Comparison of ENCODE assay signal across 8 mouse cellular contexts in genomic region chr3:65391784-65392420, GRCm38 (mm10). TPM values are rescaled to one million over a fixed set of nuclear protein-coding genes. Genes with fewer than 3 reads are reported as not detected.
DNase-seq lines count a peak whose midpoint lies in the region; ATAC-seq and TF ChIP-seq lines count a peak whose summit lies in the region.

No protein-coding gene starts in this region.

- peak overlapping the region; percentile 88 for H3K4me3 ChIP-seq in lung, embryonic 14.5 days (ENCODE audit: low read depth, low read length)
- H3K4me3 ChIP-seq in liver, postnatal 0 days (ENCODE audit: low read depth, low read length), result peak overlapping the region; percentile 81

- WGBS in lung, embryonic 14.5 days, result under 1% methylated on average over 37 of the region's 37 CpGs
- under 1% methylated on average over 36 of the region's 37 CpGs for WGBS in liver, postnatal 0 days (ENCODE audit: insufficient replicate concordance)

- H3K4me1 ChIP-seq in lung, embryonic 14.5 days (ENCODE audit: insufficient read depth), result no peaks in the 10 kb centered on the region
- peaks cover 2% of the 10 kb centered on the region for H3K4me1 ChIP-seq in liver, postnatal 0 days (ENCODE audit: insufficient read depth)

- no peak for TF ChIP-seq EP300 in liver, postnatal 0 days (IDR thresholded peaks at IDR 0.05; ENCODE audit: low read depth)

- H3K36me3 ChIP-seq in lung, embryonic 14.5 days (ENCODE audit: insufficient read depth), result peaks cover 32% of the 10 kb centered on the region
- peaks cover 21% of the 10 kb centered on the region for H3K36me3 ChIP-seq in liver, postnatal 0 days (replicated peaks; ENCODE audit: insufficient read depth, low read length)
- peaks cover 5% of the 10 kb centered on the region for H3K36me3 ChIP-seq in splenic B cell, adult 2 months (ENCODE audit: control insufficient read depth, insufficient read depth, low read length, poor library complexity, severe bottlenecking)

- H3K27me3 ChIP-seq in lung, embryonic 14.5 days (ENCODE audit: insufficient read depth, low read length), result no peaks in the 10 kb centered on the region
- H3K27me3 ChIP-seq in liver, postnatal 0 days (ENCODE audit: insufficient read depth, low read length), result no peaks in the 10 kb centered on the region
- no peaks in the 10 kb centered on the region for H3K27me3 ChIP-seq in splenic B cell, adult 2 months (ENCODE audit: control insufficient read depth, insufficient read depth, low read length, poor library complexity, severe bottlenecking)

- ATAC-seq in lung, embryonic 14.5 days (ENCODE audit: insufficient read depth), result peak; percentile 52
- ATAC-seq in erythroblast, adult 5-6 weeks (replicated peaks; ENCODE audit: low FRiP score, poor library complexity, severe bottlenecking), result peak; percentile 69
- ATAC-seq in inflammation-experienced regulatory T-cells, adult 6 months, result peak; percentile 39
- peak; percentile 73 for ATAC-seq in liver, postnatal 0 days

- H3K4me2 ChIP-seq in lung, embryonic 14.5 days, result peak overlapping the region; percentile 76
- H3K4me2 ChIP-seq in liver, postnatal 0 days (ENCODE audit: low read depth, low read length), result peak overlapping the region; percentile 79

- peak overlapping the region; percentile 91 for H3K27ac ChIP-seq in lung, embryonic 14.5 days (ENCODE audit: low read depth)
- H3K27ac ChIP-seq in liver, postnatal 0 days (ENCODE audit: low read depth), result peak overlapping the region; percentile 79

- no peaks in the 10 kb centered on the region for H3K9me3 ChIP-seq in lung, embryonic 14.5 days (ENCODE audit: low read depth, low read length)
- H3K9me3 ChIP-seq in liver, postnatal 0 days (ENCODE audit: low read length), result no peaks in the 10 kb centered on the region

- H3K9ac ChIP-seq in lung, embryonic 14.5 days, result peak overlapping the region; percentile 92
- H3K9ac ChIP-seq in liver, postnatal 0 days (replicated peaks), result peak overlapping the region; percentile 87

- TF ChIP-seq CTCF in lung, embryonic 14.5 days (IDR thresholded peaks at IDR 0.05; ENCODE audit: low read depth), result peak; percentile 19; the same call in 1 of the 2 replicates
- no peak for TF ChIP-seq CTCF in liver, postnatal 0 days (IDR thresholded peaks at IDR 0.05; ENCODE audit: low read depth)

- peak; percentile 79 for DNase-seq in lung, embryonic 14.5 days
- no peak for DNase-seq in lung, postnatal 14 days
- DNase-seq in ZHBTc4 (ENCODE audit: low read depth, low spot score), result peak; percentile 42
- no peak for DNase-seq in liver, postnatal 0 days
- peak; percentile 18 for DNase-seq in splenic B cell, adult 2 months (ENCODE audit: low read depth, low spot score)
- DNase-seq in cerebellum, postnatal 25 days, result no peak

RNA-seq across cellular contexts. Expression of gene Ssr3, which starts 0.5 kb away (rescaled TPM):
- 312 and 339 TPM in 2 replicates for polyA plus RNA-seq in lung, embryonic 14.5 days (2014; fragmentation: Nextera tagmentation; extraction: Ambion mirVana)
- total RNA-seq in erythroblast, adult 5-6 weeks (2015; ENCODE audit: low replicate concordance), result 85.9 and 89.7 TPM in 2 replicates
- 72.2 and 81.8 TPM in 2 replicates for total RNA-seq in erythroblast, adult 5-6 weeks (2017; ENCODE audit: low replicate concordance)
- 100 to 1,000 TPM; 122 to 180 (median 142) TPM for polyA plus RNA-seq in inflammation-experienced regulatory T-cells, adult 6 months (2017; shearing (Covaris generic))
- polyA plus RNA-seq in liver, postnatal 0 days (2015; fragmentation: Nextera tagmentation; extraction: Ambion mirVana), result 83.6 and 89.5 TPM in 2 replicates

Comparison
In these comparisons a context has a peak if more than half of its experiments do, and no peak if none do; other contexts are left out.
1. DNase-seq: peak in lung, embryonic 14.5 days (single experiment), ZHBTc4 (single experiment) and splenic B cell, adult 2 months (single experiment); none in lung, postnatal 14 days (single experiment), liver, postnatal 0 days (single experiment) and cerebellum, postnatal 25 days (0 of 2).
2. Peak in every context shown above with its lines, with median percentiles within 50 percentile points of each other: ATAC-seq.